Mouse (Mus musculus) ES-Bruce4 (cell line): ENCODE measurements at regions not wholly inside any gene's neighbourhood (a gene's known extent, or its start where the extent isn't known, plus 50 kb on each side); places are given as distances from the start of the nearest gene placed in this dataset.

Experiments used
- CTCF ChIP-seq: IDR thresholded peaks from one replicate; pipeline ENCODE4 v1.8.1; 2011; ENCODE audit warnings: low read depth, low read length
- EP300 ChIP-seq: IDR thresholded peaks from 2 replicates; pipeline ENCODE4 v1.6.1; 2011; ENCODE audit warnings: low read depth, low read length; ENCODE audit not compliant: insufficient read depth
- POLR2A ChIP-seq: IDR thresholded peaks from one replicate; pipeline ENCODE4 v1.8.1; 2011; ENCODE audit warnings: low read length; ENCODE audit not compliant: insufficient read depth

GRCm38 (mm10) chr9:52591188-52591587, 88.4 kb downstream of the AI593442 start:
- TF ChIP-seq POLR2A, result no peak
- no peak for TF ChIP-seq EP300
- no peak for TF ChIP-seq CTCF
